Mouse (Mus musculus): ENCODE data around the gene Dcst1. TPM values are rescaled to one million over a fixed set of nuclear protein-coding genes. Genes with fewer than 3 reads are reported as not detected.
A peak's percentile ranks its signal among the peaks of the same experiment; 100 is the strongest.

Gene Dcst1
- polyA plus RNA-seq, 1 experiment = not detected

GRCm38 (mm10) chr3:89337721-89338578 lies 27.1 kb downstream of the Dcst1 start, which contains the start of gene Efna4:
Gene Efna4, minus strand, starts transcription at chr3:89338028.
- peak within 1 kb of the TSS; percentile 42 for H3K27ac ChIP-seq (ENCODE audit: insufficient read depth, low read length)
- 0 out of 2 replicates have a peak, but pooled peaks cover 5% of the 10 kb centered on the region for H3K4me1 ChIP-seq (ENCODE audit: control insufficient read depth, insufficient read depth, low read length)
- TF ChIP-seq POLR2A (IDR thresholded peaks at IDR 0.05; ENCODE audit: low read depth, low read length) (peak; percentile 69), CTCF (IDR thresholded peaks at IDR 0.05; ENCODE audit: borderline replicate concordance, insufficient read depth, low read length) (no peak)
- H3K4me3 ChIP-seq (ENCODE audit: insufficient read depth, low read length) = peak within 1 kb of the TSS; percentile 90

DNA sequence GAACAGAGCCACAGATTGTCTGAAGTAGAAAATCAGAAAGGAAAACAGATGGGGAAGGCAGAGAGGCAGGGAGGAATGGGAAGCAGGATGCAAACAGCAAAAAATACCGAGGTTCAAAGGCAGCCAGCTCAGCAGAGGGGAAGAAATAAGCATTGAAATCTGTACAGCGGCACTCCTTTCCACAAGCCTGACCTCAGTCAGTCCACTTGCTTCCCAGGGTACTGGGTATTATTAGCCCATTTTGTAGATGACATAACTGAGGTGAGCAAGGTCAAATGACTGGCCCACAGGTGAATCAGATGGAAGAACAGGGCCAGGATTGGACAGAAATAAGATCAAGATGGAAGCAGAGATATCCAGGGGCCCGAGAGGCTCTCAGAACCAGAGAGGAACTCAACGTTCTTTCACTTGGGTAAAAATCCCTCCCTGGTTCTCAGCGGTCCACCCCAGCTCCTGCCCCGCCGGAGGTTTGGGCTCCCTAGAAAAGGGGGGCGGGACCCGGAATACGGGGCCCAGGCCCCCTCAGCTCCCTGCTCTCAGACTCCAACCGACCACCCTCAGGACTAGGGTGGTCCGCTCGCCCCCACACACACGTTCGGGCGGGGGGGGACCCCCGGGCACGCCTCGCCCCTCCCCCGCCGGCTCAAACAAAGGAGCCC lies 27.9 kb downstream of the Dcst1 start:
- Histone ChIP-seq H3K4me3 (ENCODE audit: insufficient read depth, low read length) (peak overlapping the region; percentile 90), H3K4me1 (ENCODE audit: control insufficient read depth, insufficient read depth, low read length) (0 out of 2 replicates have a peak, but pooled peaks cover 5% of the 10 kb centered on the region), H3K27ac (ENCODE audit: insufficient read depth, low read length) (peak overlapping the region; percentile 42)
- TF ChIP-seq CTCF (IDR thresholded peaks at IDR 0.05; ENCODE audit: borderline replicate concordance, insufficient read depth, low read length) (no peak), POLR2A (IDR thresholded peaks at IDR 0.05; ENCODE audit: low read depth, low read length) (no peak)

GRCm38 (mm10) chr3:89336529-89336928 lies 28.5 kb downstream of the Dcst1 start:
- H3K27ac ChIP-seq (ENCODE audit: insufficient read depth, low read length) = no peak overlapping the region
- no peak for TF ChIP-seq POLR2A (IDR thresholded peaks at IDR 0.05; ENCODE audit: low read depth, low read length)
- TF ChIP-seq CTCF (IDR thresholded peaks at IDR 0.05; ENCODE audit: borderline replicate concordance, insufficient read depth, low read length) = no peak
- H3K4me3 ChIP-seq (ENCODE audit: insufficient read depth, low read length) = peak overlapping the region; percentile 90
- 0 out of 2 replicates have a peak, but pooled peaks cover 5% of the 10 kb centered on the region for H3K4me1 ChIP-seq (ENCODE audit: control insufficient read depth, insufficient read depth, low read length)

DNA sequence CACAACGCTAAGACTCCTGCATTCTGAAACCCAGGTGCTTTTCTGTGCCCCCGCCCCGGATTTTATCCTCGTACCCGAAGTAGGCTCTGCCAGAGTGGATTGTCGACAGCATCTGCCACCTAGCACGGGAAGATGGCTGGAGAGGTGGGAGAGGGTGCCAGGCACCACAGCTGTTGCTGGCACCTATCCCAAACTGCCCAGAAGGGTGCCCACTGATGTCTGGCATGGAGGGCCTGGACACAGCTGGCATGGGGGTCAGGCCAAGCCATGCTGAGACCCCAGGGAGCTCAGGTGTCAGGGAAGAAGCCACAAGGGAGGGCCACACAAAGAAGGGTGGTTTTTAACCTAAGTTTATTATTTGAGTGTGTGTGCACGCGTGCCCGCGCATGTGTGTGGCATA lies 32.0 kb downstream of the Dcst1 start:
- TF ChIP-seq CTCF (IDR thresholded peaks at IDR 0.05; ENCODE audit: borderline replicate concordance, insufficient read depth, low read length) (no peak), POLR2A (IDR thresholded peaks at IDR 0.05; ENCODE audit: low read depth, low read length) (no peak)
- 0 out of 2 replicates have a peak, but pooled peaks cover 5% of the 10 kb centered on the region for H3K4me1 ChIP-seq (ENCODE audit: control insufficient read depth, insufficient read depth, low read length)

GRCm38 (mm10) chr3:89332476-89332875 lies 32.6 kb downstream of the Dcst1 start:
- Histone ChIP-seq H3K27ac (ENCODE audit: insufficient read depth, low read length) (no peak overlapping the region), H3K4me1 (ENCODE audit: control insufficient read depth, insufficient read depth, low read length) (0 out of 2 replicates have a peak, but pooled peaks cover 5% of the 10 kb centered on the region), H3K4me3 (ENCODE audit: insufficient read depth, low read length) (no peak overlapping the region)
- TF ChIP-seq POLR2A (IDR thresholded peaks at IDR 0.05; ENCODE audit: low read depth, low read length) = no peak
- TF ChIP-seq CTCF (IDR thresholded peaks at IDR 0.05; ENCODE audit: borderline replicate concordance, insufficient read depth, low read length) = no peak

More for the DNA sequence above, 32.0 kb downstream of the Dcst1 start:
- H3K27ac ChIP-seq (ENCODE audit: insufficient read depth, low read length) = no peak overlapping the region
- H3K4me3 ChIP-seq (ENCODE audit: insufficient read depth, low read length) = no peak overlapping the region

DNA sequence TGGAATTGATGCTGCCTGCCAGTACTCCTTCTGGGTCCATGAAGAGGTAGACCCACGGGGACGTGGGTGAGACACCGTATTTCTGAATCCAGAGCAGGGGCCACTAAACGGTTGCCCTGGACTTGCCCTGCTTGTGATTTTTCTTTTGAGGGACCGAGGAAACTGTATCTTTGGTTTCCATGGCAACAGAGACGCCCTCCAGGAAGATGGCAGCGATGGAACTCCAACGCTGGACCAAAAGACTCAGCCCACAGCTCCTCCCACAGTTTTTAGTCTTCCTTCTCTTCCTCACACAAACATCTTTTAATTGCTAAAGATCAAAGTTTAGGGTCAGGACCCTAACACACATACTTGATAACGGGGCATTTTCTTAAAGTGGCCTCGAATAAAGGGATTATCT lies 33.0 kb downstream of the Dcst1 start:
- Histone ChIP-seq H3K4me3 (ENCODE audit: insufficient read depth, low read length) (no peak overlapping the region), H3K27ac (ENCODE audit: insufficient read depth, low read length) (no peak overlapping the region), H3K4me1 (ENCODE audit: control insufficient read depth, insufficient read depth, low read length) (0 out of 2 replicates have a peak, but pooled peaks cover 5% of the 10 kb centered on the region)
- no peak for TF ChIP-seq CTCF (IDR thresholded peaks at IDR 0.05; ENCODE audit: borderline replicate concordance, insufficient read depth, low read length)
- TF ChIP-seq POLR2A (IDR thresholded peaks at IDR 0.05; ENCODE audit: low read depth, low read length) = no peak

DNA sequence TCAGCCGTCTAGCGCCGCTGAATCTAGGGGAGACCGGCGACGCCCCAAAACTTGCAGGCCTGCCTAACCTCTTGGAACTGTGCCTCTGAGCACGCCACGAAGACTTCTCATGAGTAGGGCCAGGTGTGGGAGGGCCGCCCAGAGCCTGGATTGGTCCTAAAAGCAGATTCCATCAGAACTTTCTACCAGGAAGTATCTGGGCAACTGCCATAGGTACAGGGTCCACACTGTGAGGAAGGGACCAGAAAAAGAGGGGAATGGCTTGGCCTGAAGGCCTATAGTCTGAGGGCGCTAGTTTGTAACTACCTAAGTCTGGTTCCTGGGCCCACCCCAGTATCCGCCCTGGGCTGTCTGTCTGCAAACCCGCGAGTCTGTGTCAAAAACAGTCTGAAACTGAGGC lies 33.5 kb downstream of the Dcst1 start:
- no peak overlapping the region for H3K27ac ChIP-seq (ENCODE audit: insufficient read depth, low read length)
- TF ChIP-seq POLR2A (IDR thresholded peaks at IDR 0.05; ENCODE audit: low read depth, low read length) (no peak), CTCF (IDR thresholded peaks at IDR 0.05; ENCODE audit: borderline replicate concordance, insufficient read depth, low read length) (no peak)
- H3K4me3 ChIP-seq (ENCODE audit: insufficient read depth, low read length) = no peak overlapping the region
- 0 out of 2 replicates have a peak, but pooled peaks cover 3% of the 10 kb centered on the region for H3K4me1 ChIP-seq (ENCODE audit: control insufficient read depth, insufficient read depth, low read length)

DNA sequence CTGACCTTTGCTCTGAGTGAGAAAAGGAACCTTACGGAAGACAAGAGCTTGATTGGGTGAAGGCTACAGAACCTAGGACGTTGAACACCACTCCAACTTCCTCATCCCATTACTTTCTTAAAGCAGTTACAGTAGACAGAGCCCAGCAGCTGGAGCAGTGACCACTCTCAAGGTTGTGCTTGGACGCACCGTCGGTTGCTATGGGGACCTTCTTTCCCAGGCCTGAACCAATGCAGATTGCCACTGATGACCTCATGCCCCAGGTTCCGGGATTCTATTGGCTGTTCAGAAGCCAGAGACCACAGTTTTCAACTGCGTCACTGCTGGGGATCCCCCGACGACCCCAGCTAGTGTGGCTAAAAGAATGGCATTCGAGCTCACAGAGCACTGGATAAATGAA lies 34.1 kb downstream of the Dcst1 start:
- Histone ChIP-seq H3K4me1 (ENCODE audit: control insufficient read depth, insufficient read depth, low read length) (no peaks in the 10 kb centered on the region), H3K27ac (ENCODE audit: insufficient read depth, low read length) (no peak overlapping the region), H3K4me3 (ENCODE audit: insufficient read depth, low read length) (no peak overlapping the region)
- TF ChIP-seq CTCF (IDR thresholded peaks at IDR 0.05; ENCODE audit: borderline replicate concordance, insufficient read depth, low read length) (no peak), POLR2A (IDR thresholded peaks at IDR 0.05; ENCODE audit: low read depth, low read length) (no peak)

- no peak for TF ChIP-seq CTCF (IDR thresholded peaks at IDR 0.05; ENCODE audit: borderline replicate concordance, insufficient read depth, low read length)
- TF ChIP-seq POLR2A (IDR thresholded peaks at IDR 0.05; ENCODE audit: low read depth, low read length) = no peak
- no peak overlapping the region for H3K27ac ChIP-seq (ENCODE audit: insufficient read depth, low read length)
- no peak overlapping the region for H3K4me3 ChIP-seq (ENCODE audit: insufficient read depth, low read length)
- H3K4me1 ChIP-seq (ENCODE audit: control insufficient read depth, insufficient read depth, low read length) = no peaks in the 10 kb centered on the region
Measured at GRCm38 (mm10) chr3:89330346-89330745, 34.7 kb downstream of the Dcst1 start.

Measured in embryonic fibroblast, embryonic 13.5 days (primary cell).